Mouse (Mus musculus) ES-Bruce4 (cell line): Measurements from ENCODE around the gene Olfr65. TPM values are rescaled to one million over a fixed set of nuclear protein-coding genes. Genes with fewer than 3 reads are reported as not detected.
A peak's percentile ranks its signal among the peaks of the same experiment; 100 is the strongest.

ENCODE experiments used
- H3K27ac ChIP-seq: 2 replicates; pipeline ENCODE4 v1.5.1; 2012; ENCODE audit warnings: low read length, inconsistent platforms; ENCODE audit not compliant: insufficient read depth
- H3K27me3 ChIP-seq: 2 replicates; pipeline ENCODE4 v1.6.1; 2012; ENCODE audit warnings: mild to moderate bottlenecking, low read length, inconsistent platforms; ENCODE audit not compliant: control insufficient read depth, poor library complexity, insufficient read depth, severe bottlenecking
- H3K36me3 ChIP-seq: 2 replicates; pipeline ENCODE4 v1.6.1; 2012; ENCODE audit warnings: inconsistent platforms, mild to moderate bottlenecking, low read length, moderate library complexity; ENCODE audit not compliant: control insufficient read depth, poor library complexity, insufficient read depth, severe bottlenecking
- H3K4me1 ChIP-seq: one replicate; pipeline ENCODE4 v1.8.1; 2011; ENCODE audit warnings: low read length; ENCODE audit not compliant: control insufficient read depth, insufficient read depth
- H3K4me3 ChIP-seq: 2 replicates; pipeline ENCODE4 v1.5.1; 2011; ENCODE audit warnings: low read depth, mild to moderate bottlenecking, low read length
- H3K9ac ChIP-seq: 2 replicates; pipeline ENCODE4 v1.6.1; 2012; ENCODE audit warnings: low read depth, mild to moderate bottlenecking, inconsistent platforms; ENCODE audit not compliant: poor library complexity, severe bottlenecking
- H3K9me3 ChIP-seq: replicated peaks from 2 replicates; pipeline ENCODE4 v1.6.1; 2012; ENCODE audit warnings: mild to moderate bottlenecking, low read length, inconsistent platforms; ENCODE audit not compliant: control insufficient read depth, poor library complexity, insufficient read depth, severe bottlenecking
- CTCF ChIP-seq: IDR thresholded peaks from one replicate; pipeline ENCODE4 v1.8.1; 2011; ENCODE audit warnings: low read depth, low read length
- EP300 ChIP-seq: IDR thresholded peaks from 2 replicates; pipeline ENCODE4 v1.6.1; 2011; ENCODE audit warnings: low read depth, low read length; ENCODE audit not compliant: insufficient read depth
- POLR2A ChIP-seq: IDR thresholded peaks from one replicate; pipeline ENCODE4 v1.8.1; 2011; ENCODE audit warnings: low read length; ENCODE audit not compliant: insufficient read depth
- polyA plus RNA-seq: library from polyadenylated mRNA; stranded (reverse); fragments of >200 nt; gene quantifications from 2 replicates; pipeline ENCODE4 v1.2.4, GENCODE M21; 2011; ENCODE audit warnings: low read depth; ENCODE audit not compliant: missing spikeins, insufficient read depth, insufficient read length

Olfr65 gene
- not detected in 2 replicates for polyA plus RNA-seq

DNA sequence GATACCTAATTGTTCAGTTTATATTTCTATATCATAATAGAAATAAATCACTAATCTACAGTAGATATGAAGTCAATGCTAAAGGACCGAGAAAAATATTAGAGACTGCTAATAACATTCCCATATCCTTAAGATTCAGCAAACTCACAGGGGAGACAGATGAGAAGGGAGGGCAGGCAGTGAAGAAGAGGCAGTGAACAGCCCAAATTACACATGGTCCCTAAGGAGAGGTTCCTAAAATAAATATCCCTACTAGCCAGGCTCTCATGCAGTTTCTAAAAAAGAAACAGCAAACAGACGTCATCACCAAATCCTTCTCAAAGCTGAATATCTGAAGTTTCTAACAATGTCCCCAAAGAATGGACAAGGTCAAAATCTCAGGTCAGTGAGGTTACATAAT, at the start of gene Olfr65:
Gene Olfr65 (plus strand): TSS at position 301 of the 400 bp plus-strand sequence.
- Histone ChIP-seq H3K9ac (no peak within 1 kb of the TSS), H3K4me3 (no peak within 1 kb of the TSS), H3K27ac (no peak within 1 kb of the TSS), H3K9me3 (no peaks in the 10 kb centered on the region; the same call in 1 of the 2 replicates), H3K36me3 (no peaks in the 10 kb centered on the region), H3K27me3 (no peaks in the 10 kb centered on the region), H3K4me1 (no peaks in the 10 kb centered on the region)
- TF ChIP-seq EP300 (no peak), POLR2A (no peak), CTCF (no peak)

DNA sequence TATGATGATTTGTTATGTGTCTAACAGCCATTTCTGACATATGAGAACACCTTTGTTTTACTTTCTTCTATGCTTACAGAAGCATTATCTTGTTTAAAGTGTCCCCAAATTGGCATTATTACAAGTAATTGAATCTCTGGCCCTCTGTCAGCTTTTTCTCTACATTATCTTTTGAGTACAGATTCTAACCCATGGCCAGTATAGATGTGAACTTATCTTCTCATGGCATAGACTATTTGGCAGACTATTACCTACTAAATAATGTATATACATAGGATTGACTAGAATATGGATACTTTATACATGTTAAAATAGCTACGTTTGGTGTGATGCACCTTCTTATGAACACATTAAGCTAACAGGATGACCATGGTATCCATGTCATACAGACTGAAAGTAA, 48.6 kb upstream of the Olfr65 start:
- H3K9me3 ChIP-seq: no peaks in the 10 kb centered on the region
- TF ChIP-seq POLR2A (no peak), CTCF (no peak), EP300 (no peak)
- peaks cover 1% of the 10 kb centered on the region for H3K4me1 ChIP-seq
- H3K9ac ChIP-seq: no peak overlapping the region
- H3K36me3 ChIP-seq: no peaks in the 10 kb centered on the region
- no peaks in the 10 kb centered on the region for H3K27me3 ChIP-seq
- no peak overlapping the region for H3K4me3 ChIP-seq
- no peak overlapping the region for H3K27ac ChIP-seq

DNA sequence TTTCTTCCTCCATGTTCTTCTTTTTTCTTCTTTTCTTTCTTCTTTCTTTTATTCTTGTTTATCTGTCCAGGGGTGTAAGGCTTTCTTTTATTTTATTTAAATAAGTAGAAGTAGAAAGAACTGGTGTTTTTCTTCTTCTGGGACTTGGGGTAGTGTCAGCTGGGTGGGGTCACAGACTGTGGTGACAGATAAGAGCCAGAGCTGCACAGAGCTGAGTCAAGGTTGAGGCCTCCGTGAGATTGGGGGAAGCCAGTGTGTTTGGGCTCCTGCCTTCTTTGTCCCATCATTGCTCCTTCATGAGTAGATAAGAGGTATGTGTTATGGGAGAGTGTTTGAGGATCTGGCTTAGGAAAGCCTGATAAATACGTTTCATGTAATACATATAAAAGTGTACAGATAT, 44.2 kb upstream of the Olfr65 start:
- Histone ChIP-seq H3K4me3 (no peak overlapping the region), H3K4me1 (peaks cover 1% of the 10 kb centered on the region), H3K36me3 (no peaks in the 10 kb centered on the region), H3K9me3 (no peaks in the 10 kb centered on the region), H3K9ac (no peak overlapping the region), H3K27ac (no peak overlapping the region), H3K27me3 (no peaks in the 10 kb centered on the region)
- TF ChIP-seq CTCF (no peak), POLR2A (no peak), EP300 (no peak)

DNA sequence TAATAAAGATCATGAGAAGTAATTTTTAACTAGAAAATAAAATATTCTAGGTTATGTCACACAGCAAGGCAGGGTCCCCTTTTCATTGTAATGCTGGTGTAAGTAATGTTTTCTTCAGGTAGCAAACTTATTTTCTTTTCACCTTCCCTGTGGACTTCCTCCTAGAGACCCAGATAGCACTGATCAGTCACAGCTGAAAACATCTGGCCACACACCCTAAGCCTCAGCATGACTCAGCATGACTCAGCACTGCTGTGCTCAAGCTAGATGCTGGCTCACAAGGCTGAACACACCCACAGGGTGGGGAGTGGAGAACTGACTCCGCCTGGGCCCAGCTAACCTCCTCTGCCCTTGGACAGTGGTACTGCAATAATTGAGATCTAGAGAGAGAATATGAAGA, 42.4 kb upstream of the Olfr65 start:
- no peak overlapping the region for H3K9ac ChIP-seq
- H3K9me3 ChIP-seq: no peaks in the 10 kb centered on the region
- no peak overlapping the region for H3K4me3 ChIP-seq
- H3K27me3 ChIP-seq: no peaks in the 10 kb centered on the region
- H3K27ac ChIP-seq: no peak overlapping the region
- TF ChIP-seq EP300 (peak; percentile 97), CTCF (no peak), POLR2A (no peak)
- H3K36me3 ChIP-seq: no peaks in the 10 kb centered on the region
- peaks cover 1% of the 10 kb centered on the region for H3K4me1 ChIP-seq

DNA sequence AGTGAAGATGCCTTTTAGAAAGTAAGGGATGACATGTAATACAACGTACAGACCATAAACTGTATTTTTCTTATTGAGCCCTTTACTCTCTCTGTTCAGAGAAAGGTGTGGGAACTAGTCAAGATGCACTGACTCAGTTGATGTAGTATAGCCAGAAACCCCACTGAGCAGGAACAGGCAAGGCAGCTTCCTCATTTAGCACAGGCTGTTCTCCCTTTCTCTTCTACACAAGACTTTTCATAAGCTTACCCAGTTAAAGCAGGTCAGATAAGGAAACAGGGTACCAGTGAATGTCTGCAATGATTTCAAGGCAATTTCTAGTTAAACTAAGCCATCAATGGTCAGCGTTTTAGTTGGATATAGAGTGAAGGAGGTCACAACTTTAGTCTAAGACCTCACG, 41.8 kb upstream of the Olfr65 start:
- Histone ChIP-seq H3K27me3 (no peaks in the 10 kb centered on the region), H3K27ac (no peak overlapping the region; the same call in 1 of the 2 replicates), H3K4me1 (peaks cover 1% of the 10 kb centered on the region), H3K36me3 (no peaks in the 10 kb centered on the region), H3K9me3 (no peaks in the 10 kb centered on the region), H3K4me3 (no peak overlapping the region), H3K9ac (no peak overlapping the region)
- TF ChIP-seq POLR2A (no peak), CTCF (no peak), EP300 (no peak)

DNA sequence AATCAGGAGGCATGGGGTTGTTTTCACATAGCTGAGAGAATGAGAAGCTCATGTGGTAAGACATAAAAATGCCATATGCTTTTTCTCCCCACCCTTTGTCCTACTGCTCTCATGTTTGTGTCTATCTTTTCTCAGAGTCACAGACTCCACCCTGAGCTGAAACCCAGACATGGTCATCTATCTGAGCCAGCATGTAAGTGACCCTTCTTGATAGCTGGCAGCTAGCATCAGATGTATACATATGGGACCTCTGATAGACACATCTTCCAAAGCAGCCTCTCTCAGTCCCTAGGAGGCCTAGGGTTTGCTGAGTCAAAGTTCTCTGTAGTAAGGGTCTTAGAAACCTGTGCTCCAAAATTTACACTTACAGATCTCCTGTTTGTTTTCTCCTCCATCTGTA, 37.6 kb upstream of the Olfr65 start:
- Histone ChIP-seq H3K9me3 (no peaks in the 10 kb centered on the region), H3K9ac (no peak overlapping the region), H3K4me3 (no peak overlapping the region), H3K4me1 (no peaks in the 10 kb centered on the region), H3K36me3 (no peaks in the 10 kb centered on the region), H3K27me3 (no peaks in the 10 kb centered on the region), H3K27ac (no peak overlapping the region)
- TF ChIP-seq EP300 (no peak), POLR2A (no peak), CTCF (no peak)

DNA sequence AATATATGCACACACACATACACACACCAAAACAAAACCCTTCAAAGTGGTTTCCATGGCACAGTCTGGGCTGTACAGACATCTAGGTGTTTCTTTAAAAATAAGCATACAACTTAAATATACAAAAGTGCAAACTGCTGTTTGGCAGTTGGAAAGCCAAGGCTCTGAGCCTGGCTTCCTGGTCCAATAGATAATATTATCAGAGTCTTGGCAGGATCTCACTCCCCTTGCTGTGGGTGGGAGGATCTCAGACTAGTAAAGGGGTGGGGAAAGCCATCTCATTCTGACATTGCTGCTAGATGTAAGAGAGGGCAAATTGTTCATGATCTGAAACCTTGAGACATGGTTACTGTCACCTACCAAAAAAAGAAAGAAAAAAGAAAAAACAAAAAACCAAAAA, 32.6 kb upstream of the Olfr65 start:
- no peak overlapping the region for H3K4me3 ChIP-seq
- no peaks in the 10 kb centered on the region for H3K36me3 ChIP-seq
- no peaks in the 10 kb centered on the region for H3K9me3 ChIP-seq
- H3K27ac ChIP-seq: no peak overlapping the region
- no peak overlapping the region for H3K9ac ChIP-seq
- H3K27me3 ChIP-seq: no peaks in the 10 kb centered on the region
- TF ChIP-seq CTCF: no peak
- H3K4me1 ChIP-seq: no peaks in the 10 kb centered on the region
